Mouse (Mus musculus) urinary bladder, postnatal 14 days (tissue): ENCODE data around the gene Lrrc30.

Source experiments
- DNase-seq: peaks from one replicate; pipeline ENCODE4 v3.0.0; 2021; ENCODE audit warnings: low spot score

Gene Lrrc30

DNA sequence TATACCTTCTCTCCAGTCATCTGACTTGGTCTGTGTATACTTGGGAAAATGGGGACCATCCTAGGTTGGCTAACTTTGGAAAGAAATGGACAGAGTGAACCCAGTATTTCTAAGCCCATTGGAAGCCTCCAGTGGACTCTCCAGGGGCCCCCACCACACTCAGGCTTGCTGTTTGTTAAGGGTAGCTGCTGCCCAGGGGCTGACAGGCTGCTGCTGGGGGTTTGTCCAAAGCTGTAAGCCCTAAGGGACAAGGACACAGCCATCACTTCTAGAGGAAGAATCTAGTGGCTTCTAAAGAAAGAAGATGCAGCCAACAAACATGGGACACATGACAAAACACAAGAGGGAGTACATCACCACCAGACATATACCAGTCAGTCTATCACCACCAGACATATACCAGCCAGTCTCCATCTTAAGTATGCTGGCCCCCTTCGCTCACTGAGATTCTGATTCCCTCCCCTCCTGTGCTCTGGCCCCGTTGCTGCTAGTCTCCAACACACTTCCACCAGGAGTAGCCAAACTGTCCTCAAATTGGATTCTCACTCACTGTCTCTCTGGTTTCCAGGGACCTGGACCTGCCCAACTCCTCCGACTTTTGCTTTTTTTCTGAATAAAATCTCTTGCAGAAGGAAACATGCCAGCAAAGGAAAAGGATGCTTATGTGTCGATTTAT lies 49.7 kb downstream of the Lrrc30 start:
- DNase-seq: no peak

DNA sequence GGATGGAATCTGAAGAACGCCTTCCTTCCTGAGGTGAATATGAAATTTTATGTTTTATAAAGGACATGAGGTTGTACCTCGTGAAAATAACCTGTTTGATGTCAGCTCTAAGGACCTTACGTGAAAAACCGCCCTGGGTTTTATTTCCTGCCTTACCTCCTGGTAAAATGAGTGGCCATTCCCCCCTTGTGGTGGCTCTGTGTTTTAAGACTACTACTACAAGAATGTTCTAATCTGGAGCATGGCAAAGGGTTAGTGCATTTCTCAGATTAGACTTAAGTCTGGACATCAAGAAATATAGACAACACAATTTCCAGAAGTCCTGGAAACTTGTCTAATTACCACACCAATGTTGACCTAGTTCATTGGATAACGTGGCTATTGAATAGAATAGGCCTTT lies 50.7 kb downstream of the Lrrc30 start:
- no peak for DNase-seq
